Mouse (Mus musculus) myocyte (in vitro differentiated cells): ENCODE data around the gene Smim20. TPM values are rescaled to one million over a fixed set of nuclear protein-coding genes. Genes with fewer than 3 reads are reported as not detected.

Experiments
- H3K27me3 ChIP-seq: one replicate; pipeline ENCODE4 v1.6.1; 2011; ENCODE audit not compliant: control insufficient read depth, insufficient read depth, insufficient read length
- H3K36me3 ChIP-seq: one replicate; pipeline ENCODE4 v1.6.1; 2011; ENCODE audit not compliant: control insufficient read depth, insufficient read depth
- H3K4me2 ChIP-seq: one replicate; pipeline ENCODE4 v1.6.1; 2011; ENCODE audit warnings: low read depth, control low read depth
- H3K4me3 ChIP-seq: one replicate; pipeline ENCODE4 v1.5.1; 2011; ENCODE audit warnings: mild to moderate bottlenecking, control low read depth, moderate library complexity
- H3K79me2 ChIP-seq: one replicate; pipeline ENCODE4 v1.6.1; 2011; ENCODE audit not compliant: control insufficient read depth, insufficient read depth
- H3ac ChIP-seq: one replicate; pipeline ENCODE4 v1.6.1; 2011; ENCODE audit not compliant: control insufficient read depth, insufficient read length
- CEBPB ChIP-seq: IDR thresholded peaks from 2 replicates; pipeline ENCODE4 v1.6.1; 2011; ENCODE audit warnings: mild to moderate bottlenecking, moderate library complexity; ENCODE audit not compliant: poor library complexity, insufficient read depth, severe bottlenecking
- E2F4 ChIP-seq: IDR thresholded peaks from one replicate; pipeline ENCODE4 v1.6.1; 2011; ENCODE audit warnings: mild to moderate bottlenecking, control low read depth, moderate library complexity; ENCODE audit not compliant: insufficient read depth
- MAX ChIP-seq: IDR thresholded peaks from one replicate; pipeline ENCODE4 v1.6.1; 2011; ENCODE audit warnings: low read depth, mild to moderate bottlenecking, control low read depth
- MYOD1 ChIP-seq, 3 experiments: IDR thresholded peaks; one replicate each; pipeline ENCODE4 v1.6.1; 2011; ENCODE audit warnings: control low read depth in 2 of 3, low read depth in 2 of 3, mild to moderate bottlenecking in 2 of 3, moderate library complexity in 1 of 3; ENCODE audit not compliant: insufficient read length in 2 of 3, control insufficient read depth in 1 of 3
- MYOG ChIP-seq, 3 experiments: IDR thresholded peaks; one replicate each; pipeline ENCODE4 v1.6.1; 2011; ENCODE audit warnings: control low read depth in 2 of 3, low read depth in 2 of 3, mild to moderate bottlenecking in 2 of 3; ENCODE audit not compliant: insufficient read length in 2 of 3, control insufficient read depth in 1 of 3, insufficient read depth in 1 of 3
- POLR2A ChIP-seq: IDR thresholded peaks from one replicate; pipeline ENCODE4 v1.6.1; 2011; ENCODE audit warnings: low read depth, mild to moderate bottlenecking, control low read depth, moderate library complexity; ENCODE audit not compliant: insufficient read length
- POLR2AphosphoS2 ChIP-seq: IDR thresholded peaks from one replicate; pipeline ENCODE4 v1.6.1; 2011; ENCODE audit warnings: low read depth, control low read depth; ENCODE audit not compliant: insufficient read length
- REST ChIP-seq: IDR thresholded peaks from one replicate; pipeline ENCODE4 v1.6.1; 2011; ENCODE audit warnings: mild to moderate bottlenecking, control low read depth, moderate library complexity; ENCODE audit not compliant: insufficient read depth, insufficient read length
- SRF ChIP-seq: IDR thresholded peaks from one replicate; pipeline ENCODE4 v1.6.1; 2011; ENCODE audit warnings: low read depth; ENCODE audit not compliant: control insufficient read depth, insufficient read length
- TCF12 ChIP-seq: IDR thresholded peaks from one replicate; pipeline ENCODE4 v1.6.1; 2011; ENCODE audit warnings: mild to moderate bottlenecking, control low read depth; ENCODE audit not compliant: poor library complexity, insufficient read depth, severe bottlenecking
- TCF3 ChIP-seq: IDR thresholded peaks from one replicate; pipeline ENCODE4 v1.6.1; 2011; ENCODE audit warnings: low read depth, control low read depth; ENCODE audit not compliant: insufficient read length
- USF1 ChIP-seq: IDR thresholded peaks from one replicate; pipeline ENCODE4 v1.6.1; 2011; ENCODE audit warnings: low read depth, mild to moderate bottlenecking, control low read depth, moderate library complexity
- polyA plus RNA-seq: library from polyadenylated mRNA; unstranded; fragments of >200 nt; fragmentation: generic; extraction: Trizol; gene quantifications from one replicate; pipeline ENCODE4 v1.2.1, GENCODE M21; 2012; ENCODE audit warnings: missing spikeins

Smim20 gene
- polyA plus RNA-seq, 1 experiment, result 78.0 TPM

- Histone ChIP-seq H3K79me2 (no peaks in the 10 kb centered on the region), H3K27me3 (peaks cover 46% of the 10 kb centered on the region), H3K4me3 (no peak overlapping the region), H3K36me3 (no peaks in the 10 kb centered on the region), H3ac (no peak overlapping the region), H3K4me2 (no peak overlapping the region)
- TF ChIP-seq POLR2AphosphoS2, result no peak
- TF ChIP-seq USF1, result no peak
- no peak for TF ChIP-seq MYOD1 (IDR thresholded peaks at IDR 0.05; ENCODE audit: control insufficient read depth in 1 of 3, insufficient read length in 2 of 3, low read depth in 2 of 3)
- no peak for TF ChIP-seq SRF
- no peak for TF ChIP-seq E2F4
- TF ChIP-seq CEBPB, result no peak
- TF ChIP-seq MAX, result no peak
- no peak for TF ChIP-seq REST
- no peak for TF ChIP-seq TCF3
- TF ChIP-seq TCF12, result no peak
- TF ChIP-seq MYOG (IDR thresholded peaks at IDR 0.05; ENCODE audit: control insufficient read depth in 1 of 3, insufficient read depth in 1 of 3, insufficient read length in 2 of 3, low read depth in 2 of 3), result no peak
- no peak for TF ChIP-seq POLR2A
These were observed 12.1 kb upstream of the Smim20 start for GRCm38 (mm10) chr5:53254821-53255220.

- no peaks in the 10 kb centered on the region for H3K36me3 ChIP-seq
- H3K79me2 ChIP-seq, result no peaks in the 10 kb centered on the region
- no peak overlapping the region for H3K4me3 ChIP-seq
- peak overlapping the region; percentile 30 for H3K4me2 ChIP-seq
- H3K27me3 ChIP-seq, result peaks cover 27% of the 10 kb centered on the region
- TF ChIP-seq POLR2AphosphoS2, result no peak
- no peak for TF ChIP-seq REST
- H3ac ChIP-seq, result no peak overlapping the region
These were observed 8.7 kb upstream of the Smim20 start for GRCm38 (mm10) chr5:53258038-53258786.

GRCm38 (mm10) chr5:53259894-53260293 is 7.0 kb upstream of the Smim20 start:
- no peak for TF ChIP-seq TCF12
- no peak for TF ChIP-seq SRF
- TF ChIP-seq POLR2A, result no peak
- TF ChIP-seq MYOD1 (IDR thresholded peaks at IDR 0.05; ENCODE audit: control insufficient read depth in 1 of 3, insufficient read length in 2 of 3, low read depth in 2 of 3), result peak in 1 of 3 experiments; percentile 10
- TF ChIP-seq MYOG (IDR thresholded peaks at IDR 0.05; ENCODE audit: control insufficient read depth in 1 of 3, insufficient read depth in 1 of 3, insufficient read length in 2 of 3, low read depth in 2 of 3), result peak in 1 of 3 experiments; percentile 27
- TF ChIP-seq E2F4, result no peak
- no peak for TF ChIP-seq TCF3
- no peak for TF ChIP-seq REST
- TF ChIP-seq CEBPB, result no peak
- TF ChIP-seq POLR2AphosphoS2, result no peak
- TF ChIP-seq USF1, result no peak
- Histone ChIP-seq H3K36me3 (no peaks in the 10 kb centered on the region), H3K79me2 (no peaks in the 10 kb centered on the region), H3K4me3 (no peak overlapping the region), H3K4me2 (no peak overlapping the region), H3K27me3 (peaks cover 18% of the 10 kb centered on the region), H3ac (no peak overlapping the region)

GRCm38 (mm10) chr5:53261999-53262398 is 4.9 kb upstream of the Smim20 start:
- Histone ChIP-seq H3K36me3 (no peaks in the 10 kb centered on the region), H3ac (no peak overlapping the region), H3K4me2 (peak overlapping the region; percentile 36), H3K27me3 (peaks cover 12% of the 10 kb centered on the region), H3K4me3 (no peak overlapping the region), H3K79me2 (no peaks in the 10 kb centered on the region)
- peak in 1 of 3 experiments; percentile 31 for TF ChIP-seq MYOD1 (IDR thresholded peaks at IDR 0.05; ENCODE audit: control insufficient read depth in 1 of 3, insufficient read length in 2 of 3, low read depth in 2 of 3)
- TF ChIP-seq E2F4, result no peak
- no peak for TF ChIP-seq SRF
- TF ChIP-seq TCF12, result no peak
- TF ChIP-seq POLR2A, result no peak
- peak in 1 of 3 experiments; percentile 59 for TF ChIP-seq MYOG (IDR thresholded peaks at IDR 0.05; ENCODE audit: control insufficient read depth in 1 of 3, insufficient read depth in 1 of 3, insufficient read length in 2 of 3, low read depth in 2 of 3)

GRCm38 (mm10) chr5:53264061-53264460 is 2.8 kb upstream of the Smim20 start:
- H3K4me3 ChIP-seq, result no peak overlapping the region
- H3K4me2 ChIP-seq, result no peak overlapping the region

More at GRCm38 (mm10) chr5:53264061-53264460, 2.8 kb upstream of the Smim20 start:
- Histone ChIP-seq H3K36me3 (no peaks in the 10 kb centered on the region), H3K79me2 (no peaks in the 10 kb centered on the region), H3ac (no peak overlapping the region), H3K27me3 (peaks cover 3% of the 10 kb centered on the region)
- TF ChIP-seq MYOG (IDR thresholded peaks at IDR 0.05; ENCODE audit: control insufficient read depth in 1 of 3, insufficient read depth in 1 of 3, insufficient read length in 2 of 3, low read depth in 2 of 3), result no peak
- TF ChIP-seq POLR2AphosphoS2, result no peak
- TF ChIP-seq REST, result no peak
- no peak for TF ChIP-seq CEBPB
- no peak for TF ChIP-seq POLR2A
- no peak for TF ChIP-seq TCF12
